Mouse (Mus musculus): ENCODE results near the gene Clock.

Gene Clock

DNA sequence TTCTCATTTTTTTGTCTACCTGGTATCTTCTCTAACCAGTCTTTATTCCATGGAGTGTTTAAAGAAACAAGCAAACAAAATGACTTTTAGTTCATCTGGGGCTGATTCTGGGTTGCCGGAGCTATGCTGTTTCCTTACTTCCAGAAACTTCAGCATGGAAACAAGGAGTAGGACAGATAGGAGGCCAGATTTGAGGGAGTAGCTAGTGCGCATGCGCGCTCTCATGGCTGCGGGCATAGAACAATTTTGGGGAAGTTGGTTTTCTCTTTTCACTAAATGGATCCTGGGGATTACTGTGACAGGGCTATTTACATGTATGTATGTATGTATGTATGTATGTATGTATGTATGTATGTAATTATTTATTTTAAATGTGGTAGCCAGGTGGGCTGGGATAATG lies 125.4 kb downstream of the Clock start:
- DNase-seq (ENCODE audit: low spot score in 2 of 2), result no peak

DNA sequence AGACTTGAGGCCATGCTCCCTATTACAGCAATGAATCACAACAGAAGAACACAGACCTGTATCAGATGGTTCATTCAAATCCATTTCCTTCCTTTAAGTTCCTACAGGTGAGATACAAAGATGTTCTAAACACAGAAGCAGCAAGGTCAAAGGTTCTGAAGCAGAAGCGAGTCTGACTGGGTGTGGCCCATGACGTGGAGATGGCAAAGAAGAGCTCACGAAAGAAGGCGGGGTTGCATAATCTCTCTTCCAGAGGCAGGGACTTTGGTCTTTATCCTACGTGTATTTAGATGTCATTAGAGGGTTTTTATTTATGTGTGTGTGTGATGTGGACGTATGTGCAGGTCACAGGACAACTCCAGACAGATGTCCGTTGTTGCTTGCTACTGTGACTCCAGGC lies 126.9 kb downstream of the Clock start:
- no peak for DNase-seq (ENCODE audit: low spot score in 2 of 2)

GRCm38 (mm10) chr5:76176841-76177240 lies 127.8 kb downstream of the Clock start:
- no peak for DNase-seq (ENCODE audit: low spot score in 2 of 2)

DNA sequence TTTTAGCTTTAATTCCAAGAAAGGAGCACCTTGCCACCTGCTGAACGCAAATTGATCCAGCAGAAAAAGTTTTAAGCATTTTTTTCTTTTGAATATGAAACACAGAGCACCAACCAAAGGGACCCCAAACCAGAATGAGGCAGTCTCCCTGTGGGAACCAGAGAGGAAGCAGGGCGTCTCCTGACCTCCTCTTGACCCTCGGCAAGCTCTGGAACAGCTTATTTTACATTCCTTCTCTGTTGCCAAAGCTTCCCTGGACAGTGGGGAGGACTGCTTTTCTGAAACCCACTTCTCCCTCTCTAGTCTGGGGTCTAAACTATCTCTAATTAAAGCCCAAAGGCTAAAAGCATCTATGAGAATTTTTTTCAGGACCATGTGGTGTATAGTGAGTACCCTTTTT lies 128.2 kb downstream of the Clock start:
- DNase-seq (ENCODE audit: low spot score in 2 of 2), result no peak

DNA sequence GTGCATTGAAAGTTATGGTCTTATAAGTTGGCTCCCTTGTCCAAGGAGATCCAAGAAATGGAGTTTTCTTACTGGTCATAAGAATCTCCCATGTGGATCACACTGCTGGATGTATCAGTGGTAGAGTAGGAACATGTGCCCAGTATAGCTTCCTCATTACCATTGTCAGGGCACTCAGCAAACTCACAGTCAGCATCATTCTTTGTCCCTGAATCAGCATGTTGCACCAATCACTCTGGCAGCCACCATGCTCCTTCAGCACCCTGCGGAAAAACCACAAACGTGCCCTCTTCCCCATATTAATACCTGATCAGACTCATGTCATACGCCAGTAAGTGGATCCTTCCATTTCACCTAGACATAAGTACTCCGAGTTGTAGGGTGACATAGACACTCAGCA lies 129.5 kb downstream of the Clock start:
- DNase-seq (ENCODE audit: low spot score in 2 of 2), result no peak

DNA sequence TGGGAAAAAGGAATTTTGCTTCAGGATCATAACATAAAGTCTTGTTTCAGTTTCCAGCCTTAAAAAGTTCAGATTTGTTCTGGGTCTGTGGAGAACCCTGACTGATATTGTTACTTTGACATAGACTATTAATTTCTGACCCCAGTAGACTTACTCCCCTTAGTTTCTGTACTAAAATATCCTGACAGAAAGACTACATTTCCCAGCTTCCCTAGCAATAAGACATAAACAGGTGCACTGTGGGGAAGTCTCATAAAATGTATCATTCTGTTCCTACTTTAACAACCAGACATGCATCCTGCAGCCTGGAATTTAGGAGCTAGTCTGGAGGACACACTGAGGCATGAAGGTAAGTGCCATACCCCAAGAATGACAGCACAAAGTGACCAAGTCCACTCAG lies 133.6 kb downstream of the Clock start:
- no peak for DNase-seq (ENCODE audit: low spot score in 2 of 2)

GRCm38 (mm10) chr5:76170522-76170921 lies 134.1 kb downstream of the Clock start:
- no peak for DNase-seq (ENCODE audit: low spot score in 2 of 2)

- DNase-seq (ENCODE audit: low spot score in 2 of 2), result no peak
These were observed 139.8 kb downstream of the Clock start for GRCm38 (mm10) chr5:76164827-76165226.

GRCm38 (mm10) chr5:76163828-76164390 lies 140.7 kb downstream of the Clock start:
- no peak for DNase-seq (ENCODE audit: low spot score in 2 of 2)

- DNase-seq (ENCODE audit: low spot score in 2 of 2), result no peak
These were observed 141.7 kb downstream of the Clock start for GRCm38 (mm10) chr5:76162926-76163325.

DNA sequence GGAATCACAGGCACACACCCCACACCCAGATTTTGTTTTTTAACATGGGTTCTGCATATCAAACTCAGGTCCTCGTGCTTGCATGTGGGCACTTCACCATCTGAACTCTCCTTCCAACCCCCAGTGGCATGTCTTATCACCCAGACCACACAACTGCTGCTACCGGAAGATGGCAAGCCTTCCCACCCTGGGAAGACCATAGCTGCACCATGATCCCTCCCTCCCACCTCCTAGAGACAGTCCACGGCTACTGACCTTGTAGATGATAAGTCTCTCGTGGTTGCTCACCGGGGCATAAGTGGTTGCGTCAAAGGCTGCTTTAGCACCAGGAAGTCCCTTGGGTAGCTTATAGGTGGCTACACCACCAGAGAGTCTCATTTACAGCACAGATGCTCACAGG lies 143.1 kb downstream of the Clock start:
- DNase-seq (ENCODE audit: low spot score in 2 of 2), result no peak

DNA sequence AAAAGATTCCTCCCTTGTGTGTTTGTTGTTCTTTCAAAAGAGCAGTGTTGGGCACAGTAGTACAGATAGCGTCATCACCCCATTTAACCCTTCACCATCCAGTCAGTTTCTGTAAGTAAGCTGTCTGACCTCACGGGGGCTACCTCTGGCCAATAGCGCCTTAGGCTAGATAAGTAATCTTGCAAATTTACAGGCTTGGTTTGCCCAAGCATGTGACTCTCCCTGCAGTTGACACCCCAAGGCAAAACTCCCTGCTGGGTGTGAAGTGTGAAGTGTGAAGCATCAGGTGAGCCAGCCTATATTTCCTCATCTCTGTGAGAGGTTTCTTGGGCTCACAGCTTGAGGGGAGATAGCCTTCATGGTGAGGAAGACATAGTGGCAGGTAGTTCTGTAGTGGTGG lies 144.5 kb downstream of the Clock start:
- no peak for DNase-seq (ENCODE audit: low spot score in 2 of 2)
